Mouse (Mus musculus) liver, adult 10 weeks (tissue): ENCODE data around the gene Nefh. TPM values are rescaled to one million over a fixed set of nuclear protein-coding genes. Genes with fewer than 3 reads are reported as not detected.

Source experiments
- polyA plus RNA-seq: library from polyadenylated mRNA; stranded (reverse); fragments of 350-450 nt; fragmentation: Illumina TruSeq; extraction: RNeasy Lipid Tissue Mini Kit (QIAGEN cat#74804); gene quantifications from one replicate; pipeline ENCODE4 v1.2.3, GENCODE M21; 2014; ENCODE audit warnings: low read depth, low replicate concordance

The Nefh gene
- 0.21 TPM for polyA plus RNA-seq

GRCm38 (mm10) chr11:4947813-4948174 lies at the start of gene Nefh:
Gene Nefh, minus strand, starts transcription at chr11:4948064.

GRCm38 (mm10) chr11:4986695-4987486 lies 39.0 kb upstream of the Nefh start, which contains the start of gene Ap1b1:
Gene Ap1b1, plus strand, starts transcription at chr11:4986824.

GRCm38 (mm10) chr11:4894848-4895816 lies 52.7 kb downstream of the Nefh start, which contains the start of gene Thoc5:
Gene Thoc5, plus strand, starts transcription at chr11:4895320.

Other genes starting within 250 kb of the Nefh start
- gene Uqcr10, start 243.7 kb downstream of the Nefh start, polyA plus RNA-seq, result 30.9 TPM
- not detected for gene Zmat5, start 243.4 kb downstream of the Nefh start, polyA plus RNA-seq
- gene Cabp7, start 201.3 kb downstream of the Nefh start, polyA plus RNA-seq, result not detected
- 22.1 TPM for gene Nf2, start 98.5 kb downstream of the Nefh start, polyA plus RNA-seq
- 218 TPM for gene Nipsnap1, start 74.1 kb downstream of the Nefh start, polyA plus RNA-seq
- gene Thoc5, start 52.7 kb downstream of the Nefh start, polyA plus RNA-seq, result 5.0 TPM
- 27.8 TPM for gene Ap1b1, start 38.8 kb upstream of the Nefh start, polyA plus RNA-seq
- gene Rasl10a, start 110.1 kb upstream of the Nefh start, polyA plus RNA-seq, result not detected
- gene Gas2l1, start 117.3 kb upstream of the Nefh start, polyA plus RNA-seq, result 1.3 TPM
- gene Rhbdd3, start 150.9 kb upstream of the Nefh start, polyA plus RNA-seq, result 0.56 TPM
- 103 TPM for gene Ewsr1, start 151.2 kb upstream of the Nefh start, polyA plus RNA-seq
- gene Emid1, start 204.2 kb upstream of the Nefh start, polyA plus RNA-seq, result not detected